Mouse (Mus musculus) adrenal gland, adult (tissue): ENCODE data around the gene Tubg1.
A peak's percentile ranks its signal among the peaks of the same experiment; 100 is the strongest.
"Not testable (repeated sequence)": the region's sequence is repeated elsewhere in the genome, so short reads cannot be mapped to it uniquely, and the experiment has no call there.

Experiments used
- DNase-seq, 2 experiments: peaks; one replicate each; pipeline ENCODE4 v3.0.0; 2022 to 2023; ENCODE audit warnings: low spot score in 1 of 2; ENCODE audit not compliant: inconsistent age in 2 of 2

The Tubg1 gene

DNA sequence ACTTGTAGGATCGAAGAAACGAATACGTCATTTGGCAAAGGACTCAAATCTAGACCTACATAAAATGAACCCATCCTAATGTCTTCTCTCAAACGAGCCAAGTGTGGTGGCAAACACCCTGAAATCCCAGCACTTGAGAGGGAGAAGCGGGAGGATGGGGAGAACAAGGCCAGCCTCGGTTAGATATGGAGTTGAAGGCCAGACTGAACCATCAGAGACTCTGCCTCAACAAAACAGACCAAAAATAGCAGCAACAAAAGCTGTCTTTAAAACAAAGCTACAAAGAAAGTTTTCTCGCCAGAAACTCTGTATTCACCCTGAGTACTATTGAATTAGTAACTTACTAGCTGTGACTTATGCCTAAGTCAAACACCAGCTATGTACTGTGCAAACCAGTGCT is 17.3 kb downstream of the Tubg1 start:
- peak in 1 of 2 experiments; percentile 64 for DNase-seq

DNA sequence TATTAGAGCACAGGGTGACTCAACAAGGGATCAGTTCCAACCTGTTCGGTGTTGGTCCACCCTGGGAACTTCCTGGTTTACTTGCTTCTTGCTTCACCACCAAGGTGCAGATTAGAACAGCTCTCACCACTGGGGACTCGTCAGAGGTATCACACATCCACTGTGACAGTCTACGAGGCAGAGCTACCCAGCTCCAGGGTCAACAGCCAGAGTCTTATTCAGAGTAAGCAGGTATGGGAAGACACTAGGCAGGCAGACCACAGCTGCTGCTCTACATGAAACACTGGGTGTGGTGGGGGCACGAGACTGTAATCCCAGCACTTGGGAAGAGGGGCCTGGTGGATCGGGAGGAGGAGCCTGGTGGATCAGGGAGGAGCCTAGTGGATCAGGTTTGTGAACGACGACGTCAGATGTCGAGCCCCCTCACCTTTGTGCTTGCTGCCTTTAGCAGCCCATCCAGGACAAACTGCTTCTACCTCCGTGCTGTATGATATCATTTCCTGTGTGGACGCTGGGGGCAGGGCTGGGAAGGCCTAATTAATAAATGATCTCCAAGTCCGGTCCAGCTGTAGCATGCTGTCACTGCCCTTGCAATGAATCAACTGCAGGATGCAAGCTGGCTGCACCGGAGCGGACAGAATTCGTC is 18.9 kb downstream of the Tubg1 start:
- peak; percentile 67 to 86 for DNase-seq

DNA sequence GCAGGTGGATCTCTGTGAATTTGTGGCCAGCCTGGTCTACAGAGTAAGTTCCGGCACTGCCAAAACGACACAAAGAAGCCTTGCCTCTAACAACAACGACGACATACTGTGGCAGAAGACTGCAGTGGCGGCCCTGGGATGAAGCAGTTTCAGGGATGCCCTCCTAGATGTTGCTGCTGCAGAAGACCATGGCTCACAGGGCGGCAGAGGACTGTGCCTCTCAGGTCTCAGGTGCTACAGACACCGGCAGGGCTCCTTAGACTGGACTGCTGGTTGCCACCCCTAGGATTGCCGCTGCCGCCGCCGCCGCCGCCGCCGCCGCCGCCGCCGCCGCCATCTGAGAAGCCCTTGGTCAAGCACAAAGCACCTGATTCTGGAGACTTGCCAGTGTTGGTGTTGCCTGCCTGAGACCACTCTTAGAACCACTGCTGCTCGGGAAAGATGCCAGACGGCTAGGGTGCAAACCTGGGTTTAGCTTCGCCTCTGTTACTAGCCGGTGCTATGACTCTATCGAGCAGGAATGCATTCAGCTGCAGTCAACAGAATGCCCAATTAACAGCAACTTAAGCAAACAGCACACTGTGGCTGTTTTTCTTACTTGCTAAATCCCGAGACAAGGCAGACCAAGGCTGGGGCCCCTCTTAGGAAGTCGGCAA is 20.6 kb downstream of the Tubg1 start:
- peak in 1 of 2 experiments; percentile 65 for DNase-seq

DNA sequence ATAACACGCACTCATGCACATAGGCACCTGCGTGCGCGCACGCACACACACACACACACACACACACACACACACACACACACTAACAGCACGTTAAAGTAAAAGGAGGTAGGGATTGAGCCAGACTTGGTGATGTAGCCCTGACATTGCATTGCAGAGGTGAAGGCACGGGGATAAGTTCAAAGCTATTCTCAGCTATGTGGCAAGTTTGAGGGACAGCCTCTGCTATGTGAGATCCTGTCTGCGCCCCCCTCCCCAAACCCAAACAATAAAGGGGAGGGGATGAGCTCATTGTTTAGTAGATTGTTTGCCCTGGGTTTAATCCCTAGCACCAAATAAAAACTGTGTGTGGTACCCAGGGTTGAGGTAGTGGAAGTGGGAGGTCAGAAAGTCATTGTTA is 21.4 kb downstream of the Tubg1 start:
- DNase-seq: no peak

DNA sequence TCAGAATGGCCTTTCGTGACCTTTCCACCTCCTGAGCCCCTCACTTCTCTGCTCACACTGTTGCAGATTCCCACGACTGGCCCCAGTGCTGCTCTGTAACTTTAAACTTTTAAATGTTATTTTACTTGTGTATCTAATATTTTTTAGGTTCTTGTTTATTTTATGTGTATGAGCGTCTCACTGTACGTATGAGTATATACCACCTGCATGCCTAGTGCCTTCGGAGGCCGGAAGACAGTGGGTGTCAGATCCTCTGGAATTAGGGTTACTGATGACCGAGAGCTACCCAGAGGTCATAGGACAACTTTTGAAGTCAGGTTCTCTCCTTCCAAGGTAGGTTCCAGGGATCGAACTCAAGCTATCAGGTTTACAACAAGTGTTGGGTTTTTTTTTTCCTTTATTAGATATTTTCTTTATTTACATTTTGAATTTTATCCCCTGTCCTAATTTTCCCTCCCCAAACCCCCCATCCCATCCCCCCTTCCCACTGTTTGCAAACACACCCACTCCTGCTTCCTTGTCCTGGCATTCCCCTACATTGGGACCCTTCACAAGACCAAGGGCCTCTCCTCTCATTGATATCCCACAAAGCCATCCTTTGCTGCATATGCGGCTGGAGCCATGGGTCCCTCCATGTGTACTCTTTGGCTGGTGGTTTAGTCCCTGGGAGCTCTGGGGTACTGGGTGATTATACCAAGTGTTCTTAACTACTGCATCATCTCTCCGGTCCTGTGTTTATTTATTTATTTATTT is 22.7 kb downstream of the Tubg1 start:
- DNase-seq: no peak

DNA sequence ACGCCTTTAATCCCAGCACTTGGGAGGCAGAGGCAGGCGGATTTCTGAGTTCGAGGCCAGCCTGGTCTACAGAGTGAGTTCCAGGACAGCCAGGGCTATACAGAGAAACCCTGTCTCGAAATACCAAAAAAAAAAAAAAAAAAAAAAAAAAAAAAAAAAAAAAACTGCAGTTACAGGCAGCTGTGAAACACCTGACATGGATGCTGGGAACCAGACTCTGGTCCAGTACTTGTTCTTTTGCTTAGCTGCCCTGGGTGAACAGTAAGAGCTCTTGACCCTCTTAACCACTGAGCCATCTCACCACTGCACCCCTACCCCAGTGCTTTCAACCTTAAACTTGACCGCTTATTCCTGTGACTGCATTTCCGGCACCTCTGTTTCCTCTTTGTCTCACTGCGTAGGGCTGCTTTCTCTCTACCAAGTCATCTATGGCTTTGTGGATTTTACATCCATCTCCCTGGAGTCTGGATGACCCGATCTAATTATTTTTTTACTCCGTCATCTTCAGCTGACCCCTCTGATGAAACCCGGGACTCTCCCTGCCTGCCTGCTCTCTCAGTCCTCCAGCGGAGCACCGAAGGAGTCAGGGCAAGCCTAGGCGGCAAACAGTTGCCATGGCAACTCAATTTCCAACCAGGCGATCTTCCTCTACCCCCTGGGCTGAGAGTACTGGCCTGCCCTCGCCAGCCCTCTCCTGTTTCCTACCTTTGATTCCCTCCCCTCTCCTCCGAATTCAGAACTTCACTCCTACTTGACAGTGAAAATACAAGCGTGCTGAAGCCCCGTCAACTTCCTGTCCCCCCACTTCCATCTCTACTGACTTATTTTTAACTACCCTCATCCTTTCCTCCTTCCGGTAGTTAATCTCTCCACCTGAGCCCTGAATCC is 23.8 kb downstream of the Tubg1 start:
- peak in 1 of 2 experiments; percentile 81 for DNase-seq

DNA sequence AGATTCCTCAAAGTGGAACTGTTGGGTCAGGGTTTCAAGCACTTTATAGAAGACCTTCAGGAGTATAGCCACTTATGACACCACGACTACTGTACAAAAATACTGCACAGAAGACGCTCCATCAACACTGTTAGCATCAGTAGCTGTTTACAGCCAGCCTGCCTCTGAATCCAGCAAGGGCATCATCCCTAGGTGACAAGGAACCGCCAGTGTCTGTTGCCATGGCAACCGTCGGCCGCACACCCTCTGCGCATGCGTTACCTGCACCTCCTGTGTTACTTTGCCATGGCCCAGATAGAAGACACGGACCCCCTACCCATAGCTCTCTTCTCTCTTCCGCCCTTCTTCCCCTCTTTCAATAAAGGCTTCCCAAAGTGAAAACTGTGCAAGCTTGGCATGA is 26.6 kb downstream of the Tubg1 start:
- DNase-seq: no peak

DNA sequence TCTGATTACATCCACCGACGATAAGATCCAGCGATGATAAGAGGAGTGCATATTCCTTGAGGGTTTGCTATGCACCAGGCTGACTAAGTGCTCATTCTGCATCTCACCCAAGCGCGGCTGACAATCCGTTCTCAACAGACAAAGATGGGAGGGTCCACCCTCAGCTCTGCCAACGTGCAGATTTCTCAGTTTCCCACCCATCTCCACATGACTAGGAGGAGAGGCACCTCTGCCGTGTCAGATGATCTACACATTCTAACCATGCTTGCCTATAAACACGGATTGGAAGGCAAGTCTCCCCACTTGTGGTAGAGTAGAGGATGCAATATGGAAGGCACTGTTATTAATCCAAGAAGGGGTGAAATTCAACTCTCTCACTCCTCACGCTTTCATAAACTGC is 29.0 kb downstream of the Tubg1 start:
- DNase-seq: no peak

DNA sequence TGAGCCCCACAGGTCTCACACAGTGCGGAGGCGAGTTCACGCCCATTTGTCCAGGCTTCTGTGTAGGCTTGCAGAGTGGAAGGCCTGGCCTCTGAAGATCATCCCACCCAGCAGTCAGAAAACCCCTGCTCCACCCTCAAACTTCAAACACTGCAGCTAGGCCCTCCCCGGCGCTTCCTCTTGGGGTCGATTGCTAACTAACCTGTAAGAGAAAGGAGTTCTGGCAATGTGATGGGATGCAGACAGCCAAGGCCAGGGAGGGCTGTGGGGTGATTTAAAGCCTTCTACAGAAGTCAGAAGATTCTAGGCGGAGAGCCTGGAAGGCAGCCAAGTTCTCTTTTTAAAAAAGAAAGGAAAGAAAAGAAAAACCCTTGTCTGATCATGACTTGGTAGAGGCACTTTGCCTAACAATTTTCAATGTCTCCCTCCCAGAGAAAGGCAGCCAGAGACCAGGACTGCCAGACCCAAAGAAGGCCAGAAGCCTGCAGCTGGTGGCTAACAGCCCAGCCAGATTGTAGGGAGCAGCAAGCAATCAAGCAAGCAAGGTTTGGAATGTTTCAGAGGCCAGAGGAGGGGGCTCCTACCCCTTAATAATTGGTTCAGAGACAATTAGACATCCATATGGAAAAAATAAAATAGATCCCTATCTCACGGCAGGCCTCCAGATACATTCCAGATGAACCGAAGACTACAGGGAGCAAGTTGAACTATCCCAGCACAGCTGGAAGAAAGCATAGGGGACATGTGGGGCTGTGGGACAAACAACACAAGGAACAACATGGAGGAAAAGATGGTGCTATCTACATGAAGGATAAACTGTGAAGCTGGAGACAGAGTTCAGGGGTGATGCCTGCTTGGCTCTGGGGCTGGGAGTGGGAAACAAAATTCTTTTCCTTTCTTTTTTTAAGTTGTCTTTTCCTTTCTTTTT is 29.7 kb downstream of the Tubg1 start:
- DNase-seq: peak; percentile 64 to 88

DNA sequence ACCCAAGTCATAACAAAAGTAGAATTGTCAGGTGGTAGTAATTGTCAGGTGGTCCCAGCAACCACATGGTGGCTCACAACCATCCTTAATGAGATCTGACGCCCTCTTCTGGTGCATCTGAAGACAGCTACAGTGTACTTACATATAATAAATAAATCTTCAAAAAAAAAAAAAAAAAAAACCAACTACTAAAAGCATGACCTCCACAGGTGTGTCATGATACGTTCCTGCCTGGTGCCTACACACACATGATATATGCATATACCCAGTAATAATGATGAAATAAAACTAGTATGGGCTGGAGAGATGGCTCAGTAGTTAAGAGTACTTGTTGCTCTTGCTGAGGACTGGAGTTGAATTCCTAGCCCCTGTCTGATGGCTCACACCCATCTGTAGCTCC is 31.3 kb downstream of the Tubg1 start:
- no peak for DNase-seq

DNA sequence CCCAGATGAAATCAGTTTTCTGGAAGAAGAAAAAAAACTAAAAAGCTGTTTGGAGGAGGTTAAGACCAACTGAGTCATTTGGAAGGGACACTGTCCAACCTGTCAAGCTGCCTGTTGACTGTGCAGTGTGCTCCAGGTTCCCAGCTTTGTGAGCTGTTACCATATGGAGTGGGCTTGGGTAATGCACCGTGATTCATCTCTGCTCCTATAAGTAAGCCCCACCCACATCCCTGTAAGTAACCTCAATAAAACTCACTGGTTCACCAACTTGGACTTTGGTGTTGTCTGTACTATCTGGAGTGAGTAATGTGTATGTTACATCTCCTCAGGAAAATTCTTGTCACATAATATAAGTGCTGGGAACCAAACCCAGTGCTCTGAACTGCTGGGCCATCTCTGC is 33.1 kb downstream of the Tubg1 start:
- no peak for DNase-seq

DNA sequence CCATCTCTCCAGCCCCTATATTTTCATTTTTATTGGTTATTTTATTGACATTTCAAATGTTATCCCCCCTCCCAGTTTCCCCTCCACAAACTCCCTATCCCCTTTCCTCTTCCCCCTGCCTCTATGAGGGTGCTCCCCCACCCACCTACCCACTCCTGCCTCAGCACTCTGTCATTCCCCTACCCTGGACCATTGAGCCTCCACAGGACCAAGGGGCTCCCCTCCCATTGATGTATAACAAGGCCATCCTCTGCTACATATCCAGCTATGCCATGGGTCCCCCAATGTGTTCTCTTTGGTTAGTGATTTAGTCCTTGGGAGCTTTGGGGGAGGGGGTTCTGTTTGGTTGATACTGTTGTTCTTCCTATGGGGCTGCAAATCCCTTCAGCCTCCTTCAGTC is 34.9 kb downstream of the Tubg1 start:
- DNase-seq: no peak

DNA sequence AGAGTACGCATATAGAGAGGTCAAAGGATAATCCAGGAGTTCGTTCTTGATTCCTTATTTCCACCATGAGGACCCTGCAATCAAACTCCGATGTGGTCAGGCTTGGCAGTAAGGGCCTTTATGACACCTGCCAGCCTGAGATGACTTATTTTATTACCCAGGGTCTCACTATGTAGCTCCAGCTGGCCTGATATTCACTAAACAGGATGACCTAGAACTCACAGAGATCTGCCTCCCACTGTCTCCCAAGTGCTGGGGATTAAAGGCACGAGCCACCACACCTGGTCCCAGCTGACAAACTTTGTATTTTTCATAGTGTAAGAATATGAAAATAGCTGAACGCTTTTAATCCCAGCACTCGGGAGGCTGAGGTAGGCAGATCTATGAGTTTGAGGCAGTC is 35.4 kb downstream of the Tubg1 start:
- DNase-seq: no peak

DNA sequence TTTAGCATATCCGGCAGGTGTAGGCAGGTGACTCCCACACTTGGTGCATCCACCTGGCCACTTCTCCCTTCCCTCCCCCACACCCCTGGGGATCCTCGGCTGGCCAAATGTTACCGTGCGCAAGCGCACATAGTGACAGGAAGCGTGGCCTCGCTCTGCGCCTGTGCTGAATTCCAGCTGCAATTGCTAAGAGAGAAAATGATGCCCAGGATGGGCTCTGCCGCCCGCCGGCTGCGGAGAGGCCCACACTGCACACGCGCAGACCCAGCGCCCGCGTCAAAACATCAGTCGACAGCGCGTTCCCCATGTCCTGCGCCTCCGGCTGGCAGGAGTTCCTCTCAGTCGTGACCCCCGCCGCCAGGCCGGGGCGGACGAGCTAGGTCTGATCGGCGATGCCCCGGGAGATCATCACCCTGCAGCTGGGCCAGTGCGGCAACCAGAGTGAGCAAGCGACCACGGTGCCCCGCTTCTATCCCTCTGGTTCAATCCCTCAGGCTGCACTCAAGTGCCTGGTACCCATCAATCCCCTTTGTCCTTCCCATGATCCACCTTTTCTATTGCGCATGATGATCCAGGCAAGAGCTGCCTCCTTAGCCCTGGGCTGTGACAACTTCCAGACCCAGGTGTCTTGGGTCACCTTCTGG is 36.1 kb downstream of the Tubg1 start, which contains the start of gene Tubg2:
Gene Tubg2 (plus strand): TSS at position 180 of the 644 bp plus-strand sequence.
- peak; percentile 71 to 84 for DNase-seq

DNA sequence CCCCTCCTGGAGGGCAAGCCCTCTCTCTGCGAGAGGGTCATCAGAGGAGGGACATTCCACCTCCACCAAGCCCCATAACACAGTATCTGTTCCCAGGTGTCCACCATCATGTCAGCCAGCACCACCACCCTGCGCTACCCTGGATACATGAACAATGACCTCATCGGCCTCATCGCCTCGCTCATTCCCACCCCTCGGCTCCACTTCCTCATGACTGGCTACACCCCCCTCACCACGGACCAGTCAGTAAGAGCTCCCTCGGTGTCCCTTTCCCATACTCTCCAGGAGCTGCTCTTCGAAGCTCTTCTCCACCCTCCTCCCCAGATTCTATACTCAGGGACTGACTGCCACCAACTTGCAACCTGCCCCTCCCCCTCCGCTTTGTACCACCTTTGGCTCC is 40.4 kb downstream of the Tubg1 start:
- not testable (repeated sequence) for DNase-seq

DNA sequence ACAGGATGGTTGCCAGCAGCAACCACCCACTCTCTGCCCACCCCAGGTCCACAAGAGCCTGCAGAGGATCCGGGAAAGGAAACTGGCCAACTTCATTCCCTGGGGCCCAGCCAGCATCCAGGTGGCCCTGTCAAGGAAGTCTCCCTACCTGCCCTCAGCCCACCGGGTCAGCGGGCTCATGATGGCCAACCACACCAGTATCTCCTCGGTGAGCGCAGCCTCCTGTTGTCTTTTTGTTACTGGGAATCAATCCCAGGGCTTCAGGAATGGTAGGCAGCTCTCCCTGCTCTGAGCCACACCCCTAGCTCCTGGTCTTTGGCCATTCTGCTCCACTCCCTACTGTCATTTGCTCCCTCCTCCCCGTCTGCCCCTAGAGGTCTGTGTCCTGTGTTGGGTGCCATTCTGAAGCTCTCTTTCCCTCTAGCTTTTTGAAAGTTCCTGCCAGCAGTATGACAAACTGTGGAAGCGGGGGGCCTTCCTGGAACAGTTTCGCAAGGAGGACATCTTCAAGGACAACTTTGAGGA is 41.3 kb downstream of the Tubg1 start:
- not testable (repeated sequence) for DNase-seq

DNA sequence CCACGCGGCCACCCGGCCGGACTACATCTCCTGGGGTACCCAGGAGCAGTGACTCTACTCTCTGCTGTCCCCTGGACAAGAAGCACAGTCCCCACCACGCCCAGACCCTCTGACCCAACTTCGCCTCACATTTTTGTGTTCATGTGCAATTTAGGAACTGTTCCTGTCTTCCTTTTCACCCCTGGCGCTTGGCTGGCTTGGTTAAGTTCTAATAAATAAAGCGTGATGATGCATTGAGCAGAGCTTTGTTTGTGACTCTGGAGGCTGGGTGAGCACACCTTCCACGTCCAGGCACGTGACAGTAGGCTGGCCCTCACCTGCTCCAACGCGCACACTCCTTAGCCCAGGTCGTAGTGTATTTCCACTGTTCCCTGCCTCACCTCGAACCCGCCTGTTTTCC is 41.8 kb downstream of the Tubg1 start:
- no peak for DNase-seq

DNA sequence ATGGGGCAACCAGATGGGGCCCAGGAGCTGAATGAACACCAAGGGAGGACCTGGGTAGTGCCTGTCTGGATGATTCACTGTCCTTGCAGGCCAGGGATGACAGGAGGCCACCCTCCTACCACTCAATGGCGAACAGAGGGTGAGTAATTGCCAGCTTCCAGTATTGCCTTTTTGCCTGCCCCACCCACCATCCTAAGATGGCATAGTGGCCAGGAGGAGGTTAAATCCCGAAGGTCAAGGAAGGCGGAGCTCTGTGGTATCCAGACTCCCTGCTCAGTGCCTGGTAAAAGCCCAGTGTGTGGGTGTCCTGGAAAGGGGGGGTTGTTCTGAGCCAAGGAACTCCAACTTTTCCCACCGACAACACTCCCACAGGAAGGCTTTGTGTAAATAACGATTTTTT is 42.6 kb downstream of the Tubg1 start:
- peak; percentile 56 to 82 for DNase-seq

DNA sequence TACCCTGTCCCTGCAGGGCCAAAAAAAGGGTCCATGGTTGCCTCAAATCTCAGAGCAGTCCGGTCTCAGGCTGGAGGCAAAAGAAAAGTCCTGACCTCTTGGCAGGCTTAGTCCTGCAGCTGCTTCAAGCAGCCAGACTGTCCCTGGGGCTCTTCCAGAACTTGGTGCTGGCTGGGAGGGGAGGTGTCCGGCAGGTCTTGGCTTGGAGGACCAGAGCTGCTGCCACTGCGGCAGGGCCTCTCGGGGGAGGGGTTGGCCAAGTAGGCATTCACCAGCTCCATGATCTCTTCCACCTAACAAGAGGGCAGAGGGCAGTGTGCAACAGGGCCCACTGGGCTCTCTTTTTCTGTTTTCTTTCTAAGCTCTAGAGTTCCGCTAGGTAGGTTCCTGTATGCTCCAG is 43.0 kb downstream of the Tubg1 start:
- DNase-seq: peak in 1 of 2 experiments; percentile 76
